Mouse (Mus musculus): Measurements from ENCODE around the gene Olfr1511. TPM values are rescaled to one million over a fixed set of nuclear protein-coding genes. Genes with fewer than 3 reads are reported as not detected.
"Not testable (repeated sequence)": the region's sequence is repeated elsewhere in the genome, so short reads cannot be mapped to it uniquely, and the experiment has no call there.

The Olfr1511 gene
- polyA plus RNA-seq (2014; fragmentation: Nextera tagmentation; extraction: Ambion mirVana) = not detected in 2 replicates

- no peak within 1 kb of the TSS for H3K27ac ChIP-seq (ENCODE audit: low read depth, low read length)
- no peaks in the 10 kb centered on the region for H3K27me3 ChIP-seq (replicated peaks; ENCODE audit: control insufficient read depth, insufficient read depth, low read length)
- H3K9ac ChIP-seq (ENCODE audit: low read depth, low read length) = no peak within 1 kb of the TSS
- H3K4me2 ChIP-seq = no peak within 1 kb of the TSS
- WGBS = 72% methylated on average over 4 of the region's 4 CpGs
- no peak for ATAC-seq (replicated peaks; ENCODE audit: low FRiP score)
- H3K9me3 ChIP-seq (ENCODE audit: control insufficient read depth, low read length) = no peaks in the 10 kb centered on the region
- no peak within 1 kb of the TSS for H3K4me3 ChIP-seq (ENCODE audit: low read depth, low read length)
- H3K36me3 ChIP-seq (ENCODE audit: control insufficient read depth, insufficient read depth, low read length) = no peaks in the 10 kb centered on the region
- DNase-seq (ENCODE audit: low spot score) = no peak
- no peaks in the 10 kb centered on the region for H3K4me1 ChIP-seq (replicated peaks; ENCODE audit: control insufficient read depth, insufficient read depth, low read length)
Measured at GRCm38 (mm10) chr14:52397279-52397678, at the start of gene Olfr1511. Gene Olfr1511, minus strand, starts transcription at chr14:52397379.

- no peak within 1 kb of the TSS for H3K27ac ChIP-seq (ENCODE audit: low read depth, low read length)
- no peak for ATAC-seq (replicated peaks; ENCODE audit: low FRiP score)
- no peaks in the 10 kb centered on the region for H3K9me3 ChIP-seq (ENCODE audit: control insufficient read depth, low read length)
- H3K4me3 ChIP-seq (ENCODE audit: low read depth, low read length) = no peak within 1 kb of the TSS
- H3K9ac ChIP-seq (ENCODE audit: low read depth, low read length) = no peak within 1 kb of the TSS
- H3K4me1 ChIP-seq (replicated peaks; ENCODE audit: control insufficient read depth, insufficient read depth, low read length) = no peaks in the 10 kb centered on the region
- H3K4me2 ChIP-seq = no peak within 1 kb of the TSS
- no peaks in the 10 kb centered on the region for H3K27me3 ChIP-seq (replicated peaks; ENCODE audit: control insufficient read depth, insufficient read depth, low read length)
- DNase-seq (ENCODE audit: low spot score) = no peak
- no peaks in the 10 kb centered on the region for H3K36me3 ChIP-seq (ENCODE audit: control insufficient read depth, insufficient read depth, low read length)
Measured at GRCm38 (mm10) chr14:52442690-52443089, 45.5 kb upstream of the Olfr1511 start, which contains the start of gene Olfr1509. Gene Olfr1509, plus strand, starts transcription at chr14:52442990.

GRCm38 (mm10) chr14:52427686-52428085, 30.5 kb upstream of the Olfr1511 start:
- no peak overlapping the region for H3K27ac ChIP-seq (ENCODE audit: low read depth, low read length)
- H3K4me2 ChIP-seq = no peak overlapping the region
- no peak for DNase-seq (ENCODE audit: low spot score)
- H3K27me3 ChIP-seq (replicated peaks; ENCODE audit: control insufficient read depth, insufficient read depth, low read length) = no peaks in the 10 kb centered on the region
- ATAC-seq (replicated peaks; ENCODE audit: low FRiP score) = no peak
- 86% methylated on average over 1 of the region's 1 CpGs for WGBS
- no peaks in the 10 kb centered on the region for H3K36me3 ChIP-seq (ENCODE audit: control insufficient read depth, insufficient read depth, low read length)
- H3K4me1 ChIP-seq (replicated peaks; ENCODE audit: control insufficient read depth, insufficient read depth, low read length) = no peaks in the 10 kb centered on the region
- H3K9me3 ChIP-seq (ENCODE audit: control insufficient read depth, low read length) = no peaks in the 10 kb centered on the region
- H3K9ac ChIP-seq (ENCODE audit: low read depth, low read length) = no peak overlapping the region
- no peak overlapping the region for H3K4me3 ChIP-seq (ENCODE audit: low read depth, low read length)

GRCm38 (mm10) chr14:52414273-52414672, 17.1 kb upstream of the Olfr1511 start, which contains the start of gene Olfr1510:
Gene Olfr1510, minus strand, starts transcription at chr14:52414373.
- no peak for DNase-seq (ENCODE audit: low spot score)
- H3K27me3 ChIP-seq (replicated peaks; ENCODE audit: control insufficient read depth, insufficient read depth, low read length) = no peaks in the 10 kb centered on the region
- no peaks in the 10 kb centered on the region for H3K36me3 ChIP-seq (ENCODE audit: control insufficient read depth, insufficient read depth, low read length)
- ATAC-seq (replicated peaks; ENCODE audit: low FRiP score) = no peak
- no peak within 1 kb of the TSS for H3K4me2 ChIP-seq
- H3K9ac ChIP-seq (ENCODE audit: low read depth, low read length) = no peak within 1 kb of the TSS
- no peak within 1 kb of the TSS for H3K27ac ChIP-seq (ENCODE audit: low read depth, low read length)
- H3K4me1 ChIP-seq (replicated peaks; ENCODE audit: control insufficient read depth, insufficient read depth, low read length) = no peaks in the 10 kb centered on the region
- H3K4me3 ChIP-seq (ENCODE audit: low read depth, low read length) = no peak within 1 kb of the TSS
- WGBS = 77% methylated on average over 3 of the region's 3 CpGs
- no peaks in the 10 kb centered on the region for H3K9me3 ChIP-seq (ENCODE audit: control insufficient read depth, low read length)

GRCm38 (mm10) chr14:52410142-52410919, 13.2 kb upstream of the Olfr1511 start:
- H3K4me1 ChIP-seq (replicated peaks; ENCODE audit: control insufficient read depth, insufficient read depth, low read length); H3K36me3 ChIP-seq (ENCODE audit: control insufficient read depth, insufficient read depth, low read length); H3K9me3 ChIP-seq (ENCODE audit: control insufficient read depth, low read length); H3K27ac ChIP-seq (ENCODE audit: low read depth, low read length); H3K4me2 ChIP-seq; ATAC-seq (replicated peaks; ENCODE audit: low FRiP score); H3K9ac ChIP-seq (ENCODE audit: low read depth, low read length); H3K4me3 ChIP-seq (ENCODE audit: low read depth, low read length); H3K27me3 ChIP-seq (replicated peaks; ENCODE audit: control insufficient read depth, insufficient read depth, low read length); DNase-seq (ENCODE audit: low spot score): not testable (repeated sequence)
- 74% methylated on average over 7 of the region's 10 CpGs for WGBS

- H3K36me3 ChIP-seq (ENCODE audit: control insufficient read depth, insufficient read depth, low read length); H3K4me2 ChIP-seq; H3K9me3 ChIP-seq (ENCODE audit: control insufficient read depth, low read length); H3K9ac ChIP-seq (ENCODE audit: low read depth, low read length); ATAC-seq (replicated peaks; ENCODE audit: low FRiP score); H3K27me3 ChIP-seq (replicated peaks; ENCODE audit: control insufficient read depth, insufficient read depth, low read length); H3K4me3 ChIP-seq (ENCODE audit: low read depth, low read length); DNase-seq (ENCODE audit: low spot score); H3K4me1 ChIP-seq (replicated peaks; ENCODE audit: control insufficient read depth, insufficient read depth, low read length); H3K27ac ChIP-seq (ENCODE audit: low read depth, low read length): not testable (repeated sequence)
- 83% methylated on average over 9 of the region's 9 CpGs for WGBS
Measured at GRCm38 (mm10) chr14:52390084-52390848, 6.9 kb downstream of the Olfr1511 start.

GRCm38 (mm10) chr14:52379068-52379467, 18.1 kb downstream of the Olfr1511 start, which contains the start of gene Olfr1512:
Gene Olfr1512, minus strand, starts transcription at chr14:52379168.
- no peaks in the 10 kb centered on the region for H3K4me1 ChIP-seq (replicated peaks; ENCODE audit: control insufficient read depth, insufficient read depth, low read length)
- 69% methylated on average over 2 of the region's 2 CpGs for WGBS
- no peaks in the 10 kb centered on the region for H3K9me3 ChIP-seq (ENCODE audit: control insufficient read depth, low read length)
- H3K36me3 ChIP-seq (ENCODE audit: control insufficient read depth, insufficient read depth, low read length) = no peaks in the 10 kb centered on the region
- no peak within 1 kb of the TSS for H3K9ac ChIP-seq (ENCODE audit: low read depth, low read length)
- ATAC-seq (replicated peaks; ENCODE audit: low FRiP score) (no peak), DNase-seq (ENCODE audit: low spot score) (no peak)
- no peak within 1 kb of the TSS for H3K27ac ChIP-seq (ENCODE audit: low read depth, low read length)
- H3K4me3 ChIP-seq (ENCODE audit: low read depth, low read length) = no peak within 1 kb of the TSS
- no peak within 1 kb of the TSS for H3K4me2 ChIP-seq
- H3K27me3 ChIP-seq (replicated peaks; ENCODE audit: control insufficient read depth, insufficient read depth, low read length) = no peaks in the 10 kb centered on the region

- Histone ChIP-seq H3K9me3 (ENCODE audit: control insufficient read depth, low read length) (no peaks in the 10 kb centered on the region), H3K36me3 (ENCODE audit: control insufficient read depth, insufficient read depth, low read length) (no peaks in the 10 kb centered on the region), H3K4me2 (no peak overlapping the region), H3K9ac (ENCODE audit: low read depth, low read length) (no peak overlapping the region), H3K27ac (ENCODE audit: low read depth, low read length) (no peak overlapping the region), H3K4me1 (replicated peaks; ENCODE audit: control insufficient read depth, insufficient read depth, low read length) (no peaks in the 10 kb centered on the region), H3K4me3 (ENCODE audit: low read depth, low read length) (no peak overlapping the region), H3K27me3 (replicated peaks; ENCODE audit: control insufficient read depth, insufficient read depth, low read length) (no peaks in the 10 kb centered on the region)
- no peak for ATAC-seq (replicated peaks; ENCODE audit: low FRiP score)
- no peak for DNase-seq (ENCODE audit: low spot score)
- WGBS = 78% methylated on average over 3 of the region's 3 CpGs
Measured at GRCm38 (mm10) chr14:52368741-52369140, 28.4 kb downstream of the Olfr1511 start.
